Mouse (Mus musculus) T-helper 17 cell (primary cell): Measurements from ENCODE around the gene Tex13a.

Experiments used
- in situ Hi-C, 2 experiments: fragments of 300-600 bp; cut with MboI, MseI; formaldehyde crosslinking; loops; 1 replicate in 1 of 2; 2 replicates in 1 of 2; pipeline ENCODE4 v1.15.1; 2025; ENCODE audit warnings: high pct_unique_total_duplicates in 2 of 2

The Tex13a gene

GRCm38 (mm10) chrX:138209480-138209879 lies at the start of gene Tex13a:
Gene Tex13a, minus strand, starts transcription at chrX:138209580.
- in situ Hi-C loops = loop anchor here in 1 of 2 experiments (10.0 kb wide), 1 partner anchor 1615 kb away; the partner anchor contains the start of gene Tceal3

- in situ Hi-C loops = no loop called here
These were observed 25.2 kb upstream of the Tex13a start for GRCm38 (mm10) chrX:138234626-138235025.

- in situ Hi-C loops = no loop called here
These were observed 39.2 kb downstream of the Tex13a start for GRCm38 (mm10) chrX:138170146-138170545.
